Mouse (Mus musculus): ENCODE data around the gene Ankrd36. TPM values are rescaled to one million over a fixed set of nuclear protein-coding genes. Genes with fewer than 3 reads are reported as not detected.
"Not testable (repeated sequence)": the region's sequence is repeated elsewhere in the genome, so short reads cannot be mapped to it uniquely, and the experiment has no call there.

Ankrd36 gene
- polyA plus RNA-seq, 1 experiment from 2014 or later = not detected

- no peak for DNase-seq (ENCODE audit: extremely low spot score, low spot score)
- Histone ChIP-seq H3K4me3 (no peak overlapping the region), H3K27ac (no peak overlapping the region), H3K9me3 (no peaks in the 10 kb centered on the region; the same call in 1 of the 2 replicates), H3K36me3 (replicated peaks) (no peaks in the 10 kb centered on the region), H3K27me3 (ENCODE audit: poor library complexity, severe bottlenecking) (no peaks in the 10 kb centered on the region), H3K4me1 (no peaks in the 10 kb centered on the region)
- 83% methylated on average over 3 of the region's 3 CpGs for WGBS
Observed at GRCm38 (mm10) chr11:5605421-5605820, 35.9 kb downstream of the Ankrd36 start.

- H3K27ac ChIP-seq; DNase-seq (ENCODE audit: extremely low spot score, low spot score); H3K36me3 ChIP-seq (replicated peaks); H3K4me1 ChIP-seq; H3K9me3 ChIP-seq; H3K27me3 ChIP-seq (ENCODE audit: poor library complexity, severe bottlenecking); H3K4me3 ChIP-seq: not testable (repeated sequence)
- 79% methylated on average over 1 of the region's 1 CpGs for WGBS
Observed at GRCm38 (mm10) chr11:5611918-5612317, 42.4 kb downstream of the Ankrd36 start.

GRCm38 (mm10) chr11:5614453-5614852 is 45.0 kb downstream of the Ankrd36 start:
- no peak for DNase-seq (ENCODE audit: extremely low spot score, low spot score)
- Histone ChIP-seq H3K4me1 (no peaks in the 10 kb centered on the region), H3K36me3 (replicated peaks) (no peaks in the 10 kb centered on the region), H3K4me3 (no peak overlapping the region), H3K27me3 (ENCODE audit: poor library complexity, severe bottlenecking) (no peaks in the 10 kb centered on the region), H3K9me3 (peaks cover 7% of the 10 kb centered on the region; the same call in 1 of the 2 replicates), H3K27ac (no peak overlapping the region)
- WGBS = 89% methylated on average over 3 of the region's 3 CpGs

GRCm38 (mm10) chr11:5625101-5625500 is 55.6 kb downstream of the Ankrd36 start:
- no peaks in the 10 kb centered on the region for H3K36me3 ChIP-seq (replicated peaks)
- H3K4me3 ChIP-seq = no peak overlapping the region
- no peak for DNase-seq (ENCODE audit: extremely low spot score, low spot score)
- 79% methylated on average over 4 of the region's 4 CpGs for WGBS
- no peak overlapping the region for H3K27ac ChIP-seq
- H3K27me3 ChIP-seq (ENCODE audit: poor library complexity, severe bottlenecking) = no peaks in the 10 kb centered on the region
- H3K4me1 ChIP-seq = no peaks in the 10 kb centered on the region
- no peaks in the 10 kb centered on the region for H3K9me3 ChIP-seq

- DNase-seq (ENCODE audit: extremely low spot score, low spot score) = peak; percentile 79
- H3K4me1 ChIP-seq = no peaks in the 10 kb centered on the region
- no peak overlapping the region for H3K4me3 ChIP-seq
- H3K36me3 ChIP-seq (replicated peaks) = no peaks in the 10 kb centered on the region
- H3K27ac ChIP-seq = no peak overlapping the region
- H3K27me3 ChIP-seq (ENCODE audit: poor library complexity, severe bottlenecking) = no peaks in the 10 kb centered on the region
- 23% methylated on average over 15 of the region's 15 CpGs for WGBS
- no peaks in the 10 kb centered on the region for H3K9me3 ChIP-seq
Observed at GRCm38 (mm10) chr11:5629033-5629432, 59.5 kb downstream of the Ankrd36 start.

- DNase-seq (ENCODE audit: extremely low spot score, low spot score) = no peak
- H3K27me3 ChIP-seq (ENCODE audit: poor library complexity, severe bottlenecking) = no peaks in the 10 kb centered on the region
- H3K4me1 ChIP-seq = no peaks in the 10 kb centered on the region
- WGBS = 81% methylated on average over 5 of the region's 5 CpGs
- no peaks in the 10 kb centered on the region for H3K9me3 ChIP-seq
- no peak overlapping the region for H3K27ac ChIP-seq
- H3K4me3 ChIP-seq = no peak overlapping the region
- H3K36me3 ChIP-seq (replicated peaks) = no peaks in the 10 kb centered on the region
Observed at GRCm38 (mm10) chr11:5643085-5643484, 73.6 kb downstream of the Ankrd36 start.

- DNase-seq (ENCODE audit: extremely low spot score, low spot score) = no peak
- no peak overlapping the region for H3K4me3 ChIP-seq
- H3K27me3 ChIP-seq (ENCODE audit: poor library complexity, severe bottlenecking) = no peaks in the 10 kb centered on the region
- H3K9me3 ChIP-seq = no peaks in the 10 kb centered on the region
- no peaks in the 10 kb centered on the region for H3K36me3 ChIP-seq (replicated peaks)
- H3K27ac ChIP-seq = no peak overlapping the region
- 62% methylated on average over 7 of the region's 7 CpGs for WGBS
- H3K4me1 ChIP-seq = no peaks in the 10 kb centered on the region
Observed at GRCm38 (mm10) chr11:5650321-5650720, 80.8 kb downstream of the Ankrd36 start.

GRCm38 (mm10) chr11:5682541-5682940 is 113.1 kb downstream of the Ankrd36 start:
- H3K27ac ChIP-seq = no peak overlapping the region
- 73% methylated on average over 6 of the region's 6 CpGs for WGBS
- no peak for DNase-seq (ENCODE audit: extremely low spot score, low spot score)
- H3K27me3 ChIP-seq (ENCODE audit: poor library complexity, severe bottlenecking) = no peaks in the 10 kb centered on the region
- H3K4me1 ChIP-seq = peaks cover 11% of the 10 kb centered on the region; the same call in 1 of the 2 replicates
- no peaks in the 10 kb centered on the region for H3K36me3 ChIP-seq (replicated peaks)
- no peaks in the 10 kb centered on the region for H3K9me3 ChIP-seq
- no peak overlapping the region for H3K4me3 ChIP-seq

GRCm38 (mm10) chr11:5684283-5684682 is 114.8 kb downstream of the Ankrd36 start:
- H3K27me3 ChIP-seq (ENCODE audit: poor library complexity, severe bottlenecking) = no peaks in the 10 kb centered on the region
- H3K36me3 ChIP-seq (replicated peaks) = no peaks in the 10 kb centered on the region
- no peak overlapping the region for H3K27ac ChIP-seq
- H3K4me1 ChIP-seq = peaks cover 11% of the 10 kb centered on the region; the same call in 1 of the 2 replicates
- H3K9me3 ChIP-seq = no peaks in the 10 kb centered on the region
- no peak for DNase-seq (ENCODE audit: extremely low spot score, low spot score)
- 40% methylated on average over 7 of the region's 7 CpGs for WGBS
- H3K4me3 ChIP-seq = no peak overlapping the region

- Histone ChIP-seq H3K4me1 (no peaks in the 10 kb centered on the region), H3K36me3 (replicated peaks) (no peaks in the 10 kb centered on the region), H3K4me3 (no peak overlapping the region), H3K27ac (no peak overlapping the region), H3K9me3 (peaks cover 15% of the 10 kb centered on the region; the same call in 1 of the 2 replicates), H3K27me3 (ENCODE audit: poor library complexity, severe bottlenecking) (no peaks in the 10 kb centered on the region)
- 35% methylated on average over 7 of the region's 7 CpGs for WGBS
- no peak for DNase-seq (ENCODE audit: extremely low spot score, low spot score)
Observed at GRCm38 (mm10) chr11:5691775-5692174, 122.3 kb downstream of the Ankrd36 start.

GRCm38 (mm10) chr11:5700808-5701207 is 131.3 kb downstream of the Ankrd36 start:
- WGBS = 91% methylated on average over 7 of the region's 7 CpGs
- no peak for DNase-seq (ENCODE audit: extremely low spot score, low spot score)

GRCm38 (mm10) chr11:5701300-5701699 is 131.8 kb downstream of the Ankrd36 start:
- 66% methylated on average over 2 of the region's 2 CpGs for WGBS
- no peak overlapping the region for H3K4me3 ChIP-seq

More at GRCm38 (mm10) chr11:5700808-5701207, 131.3 kb downstream of the Ankrd36 start:
- peaks cover 2% of the 10 kb centered on the region for H3K4me1 ChIP-seq
- H3K27ac ChIP-seq = no peak overlapping the region
- peaks cover 33% of the 10 kb centered on the region for H3K36me3 ChIP-seq (replicated peaks)
- H3K27me3 ChIP-seq (ENCODE audit: poor library complexity, severe bottlenecking) = no peaks in the 10 kb centered on the region
- H3K4me3 ChIP-seq = no peak overlapping the region
- H3K9me3 ChIP-seq = no peaks in the 10 kb centered on the region

GRCm38 (mm10) chr11:5701821-5702220 is 132.3 kb downstream of the Ankrd36 start:
- H3K4me1 ChIP-seq = peaks cover 12% of the 10 kb centered on the region
- no peak overlapping the region for H3K4me3 ChIP-seq
- H3K27ac ChIP-seq = no peak overlapping the region
- 96% methylated on average over 1 of the region's 1 CpGs for WGBS
- H3K27me3 ChIP-seq (ENCODE audit: poor library complexity, severe bottlenecking) = no peaks in the 10 kb centered on the region
- no peaks in the 10 kb centered on the region for H3K9me3 ChIP-seq
- DNase-seq (ENCODE audit: extremely low spot score, low spot score) = no peak
- H3K36me3 ChIP-seq (replicated peaks) = peaks cover 35% of the 10 kb centered on the region

More at GRCm38 (mm10) chr11:5701300-5701699, 131.8 kb downstream of the Ankrd36 start:
- no peak for DNase-seq (ENCODE audit: extremely low spot score, low spot score)
- no peaks in the 10 kb centered on the region for H3K27me3 ChIP-seq (ENCODE audit: poor library complexity, severe bottlenecking)
- H3K27ac ChIP-seq = no peak overlapping the region
- peaks cover 35% of the 10 kb centered on the region for H3K36me3 ChIP-seq (replicated peaks)
- peaks cover 7% of the 10 kb centered on the region for H3K4me1 ChIP-seq
- H3K9me3 ChIP-seq = no peaks in the 10 kb centered on the region
